Mouse (Mus musculus) regulatory T cell (primary cell): Measurements from ENCODE around the gene Trip10.

Experiments
- in situ Hi-C: fragments of 300-600 bp; cut with MboI, MseI; formaldehyde crosslinking; loops from one replicate; pipeline ENCODE4 v1.15.1; 2025; ENCODE audit warnings: high pct_unique_total_duplicates

The Trip10 gene

GRCm38 (mm10) chr17:57289252-57289651 lies 40.0 kb downstream of the Trip10 start:
- in situ Hi-C loops: loop anchor here (25.0 kb wide), 1 partner anchor 1252 kb away; the partner anchor contains the start of genes Chaf1a and Sh3gl1

DNA sequence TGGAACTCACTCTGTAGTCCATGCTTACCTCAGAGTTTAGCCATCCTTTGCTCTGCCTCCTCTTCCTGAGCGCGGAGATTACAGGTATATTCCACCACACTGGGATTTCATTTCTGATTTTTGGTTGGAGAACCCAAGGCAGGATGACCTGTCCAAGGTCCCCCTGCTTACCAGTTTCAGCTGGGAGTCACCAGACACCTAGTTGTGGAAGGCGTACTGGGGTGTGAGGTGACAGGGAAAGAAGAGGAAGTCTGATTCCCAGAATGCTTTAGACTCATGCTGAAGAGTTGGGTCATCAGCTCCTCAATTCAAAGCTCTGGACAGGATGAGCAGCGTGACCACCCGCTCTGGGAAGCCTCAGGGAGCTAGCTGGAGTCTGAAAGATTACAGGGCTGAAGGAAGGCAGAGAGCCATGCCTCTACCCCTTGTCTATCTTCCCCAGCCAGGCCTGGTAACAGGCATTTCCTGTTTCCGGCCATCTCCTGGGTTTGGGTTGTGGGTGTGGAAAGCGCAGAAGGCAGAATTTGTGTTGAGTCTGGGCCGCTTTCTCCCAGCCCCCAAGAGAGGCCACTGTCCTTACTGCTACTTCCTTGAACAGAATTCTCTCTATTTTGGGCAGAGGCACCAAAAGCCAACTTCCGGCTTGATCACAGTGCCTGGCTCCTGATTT lies 40.9 kb downstream of the Trip10 start:
- in situ Hi-C loops: loop anchor here (5.0 to 25.0 kb wide), 2 partner anchors 43 to 1253 kb away; partner anchors contain the start of genes Chaf1a, Gpr108, Sh3gl1 and Trip10

- in situ Hi-C loops: loop anchor here (5.0 to 25.0 kb wide), 2 partner anchors 43 to 1253 kb away; partner anchors contain the start of genes Chaf1a, Gpr108, Sh3gl1 and Trip10
These were observed 41.4 kb downstream of the Trip10 start for GRCm38 (mm10) chr17:57290671-57291055.

DNA sequence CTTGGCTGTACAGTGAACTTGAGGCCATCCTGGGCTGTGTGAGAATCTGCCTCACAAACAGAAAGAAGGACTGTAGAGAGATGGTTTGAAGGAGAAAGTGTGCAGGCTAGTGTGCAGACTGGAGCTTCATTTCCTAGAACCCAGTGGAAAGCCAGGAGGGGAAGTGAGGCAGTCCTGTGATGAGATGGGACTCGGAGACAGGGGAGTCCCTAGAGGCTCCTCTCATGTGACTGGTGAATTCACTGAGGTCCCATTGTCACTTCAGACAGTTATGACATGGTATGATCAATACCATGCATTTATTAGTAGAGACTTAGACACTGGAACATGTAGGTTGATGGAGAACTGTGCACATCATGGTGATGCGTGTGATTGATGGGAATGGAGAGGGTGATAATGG lies 43.0 kb downstream of the Trip10 start:
- in situ Hi-C loops: loop anchor here (5.0 to 25.0 kb wide), 2 partner anchors 45 to 1255 kb away; partner anchors contain the start of genes Chaf1a, Gpr108, Sh3gl1 and Trip10

DNA sequence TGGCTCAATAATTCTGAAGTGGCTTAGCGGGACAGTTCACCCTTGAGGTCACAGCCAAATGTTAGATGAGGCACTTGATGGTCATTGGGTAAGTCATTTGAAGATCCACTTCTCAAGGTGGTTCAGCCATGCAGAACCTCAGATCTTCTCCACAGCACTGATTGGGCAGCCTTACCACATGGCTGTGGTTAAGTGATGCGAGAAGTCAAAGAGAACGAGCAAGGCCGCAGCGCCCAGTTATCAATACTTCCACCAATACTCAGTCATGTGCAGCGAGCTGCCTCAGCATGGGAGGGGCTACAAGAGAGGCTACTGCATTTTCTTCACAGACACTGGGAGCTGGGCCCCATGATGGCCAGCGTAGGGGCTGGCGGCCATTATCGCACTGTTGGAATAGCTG lies 43.7 kb downstream of the Trip10 start:
- in situ Hi-C loops: loop anchor here (5.0 to 25.0 kb wide), 2 partner anchors 46 to 1256 kb away; partner anchors contain the start of genes Chaf1a, Gpr108, Sh3gl1 and Trip10

DNA sequence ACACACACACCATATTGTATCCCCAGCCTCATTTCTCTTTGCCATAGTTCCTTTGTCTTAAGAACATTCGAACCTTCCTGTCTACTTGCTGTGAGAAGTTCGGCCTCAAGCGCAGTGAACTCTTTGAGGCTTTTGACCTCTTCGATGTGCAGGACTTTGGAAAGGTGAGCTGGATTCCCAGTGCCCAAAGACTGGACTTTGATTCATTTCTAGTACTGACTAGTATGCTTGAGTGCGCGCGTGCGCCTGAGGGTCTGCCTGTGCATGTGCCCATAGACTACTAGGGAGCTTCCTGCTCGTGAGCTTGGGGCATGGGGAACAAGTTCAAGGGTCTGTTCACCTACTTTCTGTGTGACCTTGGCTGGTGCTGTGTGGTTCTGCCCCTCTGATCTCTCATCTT lies 46.7 kb downstream of the Trip10 start:
- in situ Hi-C loops: loop anchor here (25.0 kb wide), 1 partner anchor 1259 kb away; the partner anchor contains the start of genes Chaf1a and Sh3gl1

- in situ Hi-C loops: loop anchor here (25.0 kb wide), 1 partner anchor 1260 kb away; the partner anchor contains the start of genes Chaf1a and Sh3gl1
These were observed 47.8 kb downstream of the Trip10 start for GRCm38 (mm10) chr17:57297040-57297439.

- in situ Hi-C loops: no loop called here
These were observed 56.3 kb downstream of the Trip10 start for GRCm38 (mm10) chr17:57305593-57305992.

DNA sequence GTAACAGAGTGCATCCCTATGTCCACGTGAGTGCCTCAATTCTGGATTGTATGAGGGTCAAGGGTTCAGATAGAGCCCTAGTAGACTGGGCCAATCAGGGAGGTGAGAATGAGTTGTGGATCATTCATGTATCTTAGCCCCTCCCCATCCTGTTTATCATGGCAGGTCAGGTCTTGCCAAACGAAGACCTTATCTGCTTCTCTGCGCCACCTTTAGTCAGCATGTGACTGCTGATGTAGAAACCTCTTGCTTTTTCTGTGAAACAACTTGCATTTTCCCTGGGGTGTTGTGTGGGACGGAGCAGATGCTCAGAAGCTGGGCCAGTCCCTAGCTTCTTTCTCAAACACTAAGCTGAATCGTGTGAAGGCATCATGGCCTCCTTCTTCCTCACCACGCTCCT lies 57.8 kb downstream of the Trip10 start:
- in situ Hi-C loops: no loop called here

DNA sequence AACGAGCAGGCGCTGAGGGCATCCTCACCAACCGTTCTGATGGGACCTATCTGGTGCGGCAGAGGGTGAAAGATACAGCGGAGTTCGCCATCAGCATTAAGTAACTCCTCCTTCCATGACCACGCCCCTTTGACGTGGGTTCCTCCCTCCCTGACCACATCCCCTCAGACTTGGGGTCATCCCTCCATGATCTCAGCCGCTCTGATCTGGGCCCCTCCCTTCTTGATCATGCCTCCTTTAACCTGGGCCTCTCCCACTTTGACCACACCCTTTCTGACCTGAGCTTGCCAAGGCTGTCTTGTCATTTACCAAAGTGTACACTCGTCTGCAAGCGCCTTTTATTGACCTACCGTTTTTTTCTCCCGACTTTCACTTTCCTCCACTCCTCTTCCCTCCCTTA lies 62.5 kb downstream of the Trip10 start:
- in situ Hi-C loops: no loop called here
